Mouse (Mus musculus) hindbrain, embryonic 14.5 days (tissue): ENCODE measurements at regions not wholly inside any gene's neighbourhood (a gene's known extent, or its start where the extent isn't known, plus 50 kb on each side); places are given as distances from the start of the nearest gene placed in this dataset.

Experiments
- ATAC-seq: fragments of 200-750 bp; cut with Nextera tagmentation; 2 replicates; pipeline ENCODE4 v1.8.0; 2017; ENCODE audit warnings: moderate number of reproducible peaks, mild to moderate bottlenecking, moderate TSS enrichment, moderate library complexity; ENCODE audit not compliant: low FRiP score
- DNase-seq: peaks from one replicate; pipeline ENCODE4 v3.0.0-alpha.2; 2015; ENCODE audit warnings: low spot score
- H3K27ac ChIP-seq: fragments of 300-500 bp; sonication (generic); 2 replicates; pipeline ENCODE4 v1.5.1; 2014; ENCODE audit warnings: mild to moderate bottlenecking, moderate library complexity
- H3K27me3 ChIP-seq: fragments of 300-500 bp; sonication (generic); 2 replicates; pipeline ENCODE4 v1.6.1; 2014; ENCODE audit warnings: mild to moderate bottlenecking, low read length, mixed read lengths; ENCODE audit not compliant: control insufficient read depth, insufficient read depth
- H3K36me3 ChIP-seq: fragments of 300-500 bp; sonication (generic); replicated peaks from 2 replicates; pipeline ENCODE4 v1.6.1; 2014; ENCODE audit not compliant: control insufficient read depth, insufficient read depth
- H3K4me1 ChIP-seq: fragments of 300-500 bp; sonication (generic); replicated peaks from 2 replicates; pipeline ENCODE4 v1.6.1; 2014; ENCODE audit warnings: antibody characterized with exemption, low read length, mixed read lengths; ENCODE audit not compliant: control insufficient read depth, insufficient read depth
- H3K4me2 ChIP-seq: fragments of 300-500 bp; sonication (generic); replicated peaks from 2 replicates; pipeline ENCODE4 v1.6.1; 2014; ENCODE audit warnings: mild to moderate bottlenecking, moderate library complexity
- H3K4me3 ChIP-seq: fragments of 300-500 bp; sonication (generic); replicated peaks from 2 replicates; pipeline ENCODE4 v1.5.1; 2014; ENCODE audit warnings: mild to moderate bottlenecking, low read length
- H3K9ac ChIP-seq: fragments of 300-500 bp; sonication (generic); 2 replicates; pipeline ENCODE4 v1.6.1; 2014
- H3K9me3 ChIP-seq: fragments of 300-500 bp; sonication (generic); 2 replicates; pipeline ENCODE4 v1.6.1; 2016; ENCODE audit warnings: low read length; ENCODE audit not compliant: control insufficient read depth
- WGBS: fragments of 180-500 bp; shearing (Covaris S2); extraction: QIAGEN DNeasy Blood & Tissue Kit; methylation state at CpG from one replicate; pipeline ENCODE4 v1.1.7; 2014; 5-methylcytosine and 5-hydroxymethylcytosine counted together

DNA sequence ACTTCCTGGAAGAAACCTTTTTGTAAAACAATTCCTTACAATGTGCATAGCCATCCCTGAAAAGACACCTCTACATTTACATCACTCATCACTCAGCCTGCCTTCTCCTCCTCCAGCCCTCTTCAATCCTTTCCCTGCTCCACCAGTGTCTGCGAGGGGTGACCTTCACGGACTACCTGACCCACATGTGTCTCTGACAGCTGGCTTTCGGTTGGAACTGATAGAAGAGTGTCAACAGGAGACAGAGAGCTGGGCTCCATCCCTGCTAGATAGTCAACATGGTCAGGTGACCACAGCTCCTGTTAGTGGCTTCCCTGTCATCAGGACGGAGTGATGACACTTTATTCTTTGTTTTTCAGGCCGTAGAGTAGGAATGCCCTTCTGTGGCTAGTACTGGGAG is 72.4 kb upstream of the Lhcgr start:
- no peak overlapping the region for H3K4me2 ChIP-seq
- ATAC-seq (no peak), DNase-seq (no peak)
- no peaks in the 10 kb centered on the region for H3K36me3 ChIP-seq
- 76% methylated on average over 5 of the region's 5 CpGs for WGBS
- no peaks in the 10 kb centered on the region for H3K9me3 ChIP-seq
- H3K4me3 ChIP-seq = no peak overlapping the region
- no peaks in the 10 kb centered on the region for H3K27me3 ChIP-seq
- no peak overlapping the region for H3K9ac ChIP-seq
- no peak overlapping the region for H3K27ac ChIP-seq
- no peaks in the 10 kb centered on the region for H3K4me1 ChIP-seq

DNA sequence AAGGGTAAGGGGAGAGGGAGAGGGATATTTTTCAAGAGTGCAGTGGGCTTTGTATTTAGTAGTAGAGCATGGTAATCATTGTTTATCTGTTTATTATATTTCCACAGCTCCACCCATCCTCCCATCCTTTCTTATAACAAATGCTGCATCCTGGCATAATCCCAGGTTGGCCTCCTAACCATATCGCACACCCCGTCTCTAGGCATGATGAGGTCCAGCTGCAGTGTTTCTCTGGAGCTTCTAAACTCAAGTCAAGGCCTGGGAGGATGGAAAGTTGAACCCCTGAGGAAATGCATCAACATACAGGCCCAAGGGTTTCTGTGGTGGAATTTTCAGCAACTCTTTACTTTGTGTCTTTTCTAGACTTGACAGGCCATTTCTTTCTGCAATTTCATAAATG is 69.3 kb upstream of the Lhcgr start:
- H3K4me3 ChIP-seq = no peak overlapping the region
- no peak overlapping the region for H3K4me2 ChIP-seq
- ATAC-seq (no peak), DNase-seq (no peak)
- no peak overlapping the region for H3K9ac ChIP-seq
- H3K27me3 ChIP-seq = no peaks in the 10 kb centered on the region
- no peaks in the 10 kb centered on the region for H3K9me3 ChIP-seq
- H3K27ac ChIP-seq = no peak overlapping the region
- no peaks in the 10 kb centered on the region; the same call in 1 of the 2 replicates for H3K4me1 ChIP-seq
- H3K36me3 ChIP-seq = no peaks in the 10 kb centered on the region
- 93% methylated on average over 2 of the region's 2 CpGs for WGBS

DNA sequence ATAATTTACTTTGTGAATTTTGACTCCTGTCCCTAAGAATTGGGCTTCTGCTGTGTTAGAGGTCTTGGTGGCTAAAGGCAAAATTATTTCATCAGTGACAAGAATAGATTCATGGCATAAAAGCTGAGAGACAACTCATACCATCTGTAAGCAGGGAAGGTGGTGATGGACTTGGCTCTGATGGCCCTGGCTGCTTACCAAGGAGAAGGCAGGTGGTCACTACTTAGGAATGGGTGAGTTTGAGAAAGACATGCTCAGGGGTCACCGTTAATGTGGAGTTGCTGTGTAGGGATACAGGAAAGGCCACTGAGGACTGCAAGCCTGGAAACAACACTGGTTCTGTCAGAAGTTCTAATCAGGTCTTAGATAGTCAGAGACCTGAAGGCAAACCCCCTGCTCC is 68.8 kb upstream of the Lhcgr start:
- no peak for ATAC-seq
- Histone ChIP-seq H3K27me3 (no peaks in the 10 kb centered on the region), H3K4me3 (no peak overlapping the region), H3K4me2 (no peak overlapping the region), H3K36me3 (no peaks in the 10 kb centered on the region), H3K27ac (no peak overlapping the region), H3K9ac (no peak overlapping the region), H3K9me3 (no peaks in the 10 kb centered on the region), H3K4me1 (no peaks in the 10 kb centered on the region; the same call in 1 of the 2 replicates)
- DNase-seq = no peak
- 80% methylated on average over 1 of the region's 1 CpGs for WGBS

DNA sequence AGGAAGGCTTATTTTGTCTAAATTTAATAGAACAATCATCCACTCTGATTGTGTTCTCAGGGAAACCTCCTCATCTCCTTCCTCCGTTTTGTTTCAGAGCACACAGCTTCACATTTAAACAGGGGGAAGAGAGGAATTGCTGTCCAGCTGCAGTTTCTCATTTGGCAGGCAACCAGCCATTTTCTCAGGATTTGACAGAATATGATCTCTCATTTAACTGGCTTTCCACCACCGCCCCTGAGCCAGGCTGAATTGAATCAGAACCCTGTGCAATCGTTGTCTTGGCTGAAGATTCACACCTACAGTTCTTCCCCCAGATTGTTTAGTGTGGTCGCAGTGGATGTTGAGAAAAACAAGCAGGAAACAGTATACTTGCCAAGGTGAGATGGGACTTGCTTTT is 66.9 kb upstream of the Lhcgr start:
- Histone ChIP-seq H3K4me3 (no peak overlapping the region), H3K27ac (peak overlapping the region; percentile 57; the same call in 1 of the 2 replicates), H3K4me2 (no peak overlapping the region), H3K27me3 (no peaks in the 10 kb centered on the region), H3K4me1 (no peaks in the 10 kb centered on the region; the same call in 1 of the 2 replicates), H3K36me3 (no peaks in the 10 kb centered on the region), H3K9ac (no peak overlapping the region), H3K9me3 (no peaks in the 10 kb centered on the region)
- ATAC-seq (no peak), DNase-seq (no peak)
- WGBS = 63% methylated on average over 4 of the region's 4 CpGs

DNA sequence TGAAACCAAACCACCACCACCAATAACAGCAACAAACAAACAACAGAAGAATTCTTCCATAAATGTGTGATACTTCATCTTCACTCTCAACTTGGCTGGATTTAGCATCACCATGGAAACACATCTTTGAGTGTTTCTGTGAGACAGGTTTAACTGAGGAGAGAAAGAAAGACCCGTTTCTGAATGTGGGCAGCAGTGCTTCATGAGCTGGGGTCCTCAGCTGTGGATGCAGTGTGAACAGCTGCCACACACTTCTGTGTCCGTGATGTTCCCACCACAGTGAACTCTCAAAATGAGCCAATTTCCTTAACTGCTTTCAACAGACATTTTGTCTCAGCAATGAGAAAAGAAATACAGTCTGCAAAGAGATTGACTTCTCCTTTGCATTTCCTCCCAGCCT is 55.5 kb upstream of the Lhcgr start:
- DNase-seq (no peak), ATAC-seq (no peak)
- no peak overlapping the region for H3K4me3 ChIP-seq
- H3K4me1 ChIP-seq = no peaks in the 10 kb centered on the region
- no peaks in the 10 kb centered on the region for H3K36me3 ChIP-seq
- no peaks in the 10 kb centered on the region for H3K9me3 ChIP-seq
- WGBS = 77% methylated on average over 2 of the region's 2 CpGs
- no peak overlapping the region for H3K27ac ChIP-seq
- no peaks in the 10 kb centered on the region for H3K27me3 ChIP-seq
- H3K9ac ChIP-seq = no peak overlapping the region
- no peak overlapping the region for H3K4me2 ChIP-seq

DNA sequence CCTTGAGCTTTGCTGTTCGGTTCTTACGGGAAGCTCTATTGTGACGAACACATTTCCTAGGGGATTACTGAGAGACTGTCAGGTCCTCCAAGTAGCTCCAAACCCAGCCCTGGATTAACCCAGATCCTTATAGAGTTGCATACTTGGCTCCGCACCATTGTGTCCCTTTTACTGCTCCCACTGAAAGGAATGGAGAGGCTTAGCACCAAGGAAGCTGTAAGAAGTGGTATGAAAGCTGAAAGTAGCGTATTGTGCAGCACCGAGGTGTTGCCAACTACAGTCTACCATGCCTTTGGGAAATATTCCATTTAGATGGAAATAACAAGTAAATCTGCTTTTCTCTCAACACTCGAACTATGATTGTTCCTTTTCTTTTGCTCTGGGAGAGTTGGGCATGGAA is 53.5 kb upstream of the Lhcgr start:
- Histone ChIP-seq H3K9me3 (no peaks in the 10 kb centered on the region), H3K27me3 (no peaks in the 10 kb centered on the region), H3K27ac (no peak overlapping the region), H3K4me2 (no peak overlapping the region), H3K36me3 (no peaks in the 10 kb centered on the region), H3K4me1 (no peaks in the 10 kb centered on the region), H3K4me3 (no peak overlapping the region), H3K9ac (no peak overlapping the region)
- WGBS = 80% methylated on average over 7 of the region's 7 CpGs
- ATAC-seq (no peak), DNase-seq (no peak)
